Mouse (Mus musculus): ENCODE measurements around the gene Ppp2r3c. TPM values are rescaled to one million over a fixed set of nuclear protein-coding genes. Genes with fewer than 3 reads are reported as not detected.
"Not testable (repeated sequence)": the region's sequence is repeated elsewhere in the genome, so short reads cannot be mapped to it uniquely, and the experiment has no call there.

Gene Ppp2r3c
- 28.4 and 35.8 TPM in 2 replicates for polyA plus RNA-seq (2014; fragmentation: Nextera tagmentation; extraction: Ambion mirVana)

- Histone ChIP-seq H3K36me3 (ENCODE audit: control insufficient read depth, insufficient read depth, low read length) (no peaks in the 10 kb centered on the region), H3K4me3 (ENCODE audit: low read depth, low read length) (peak within 1 kb of the TSS; percentile 56), H3K27me3 (ENCODE audit: control insufficient read depth, insufficient read depth, low read length) (no peaks in the 10 kb centered on the region), H3K9ac (ENCODE audit: low read length) (peak within 1 kb of the TSS; percentile 86), H3K27ac (ENCODE audit: low read depth, low read length) (peak within 1 kb of the TSS; percentile 84), H3K9me3 (ENCODE audit: control insufficient read depth, low read length) (no peaks in the 10 kb centered on the region), H3K4me2 (ENCODE audit: low read depth, low read length, severe bottlenecking) (peak within 1 kb of the TSS; percentile 67), H3K4me1 (replicated peaks; ENCODE audit: control insufficient read depth, insufficient read depth, low read length) (peaks cover 5% of the 10 kb centered on the region)
- DNase-seq (ENCODE audit: low spot score) = peak; percentile 93
- under 1% methylated on average over 55 of the region's 55 CpGs for WGBS
- ATAC-seq (replicated peaks; ENCODE audit: low FRiP score) = peak; percentile 94
Measured at GRCm38 (mm10) chr12:55302485-55303441, at the start of gene Ppp2r3c. Gene Ppp2r3c (minus strand): TSS chr12:55302998.

- Histone ChIP-seq H3K9ac (ENCODE audit: low read length) (no peak overlapping the region), H3K9me3 (ENCODE audit: control insufficient read depth, low read length) (no peaks in the 10 kb centered on the region), H3K36me3 (ENCODE audit: control insufficient read depth, insufficient read depth, low read length) (no peaks in the 10 kb centered on the region), H3K4me2 (ENCODE audit: low read depth, low read length, severe bottlenecking) (no peak overlapping the region), H3K27ac (ENCODE audit: low read depth, low read length) (no peak overlapping the region), H3K27me3 (ENCODE audit: control insufficient read depth, insufficient read depth, low read length) (no peaks in the 10 kb centered on the region), H3K4me3 (ENCODE audit: low read depth, low read length) (no peak overlapping the region), H3K4me1 (replicated peaks; ENCODE audit: control insufficient read depth, insufficient read depth, low read length) (no peaks in the 10 kb centered on the region)
- DNase-seq (ENCODE audit: low spot score) (no peak), ATAC-seq (replicated peaks; ENCODE audit: low FRiP score) (no peak)
- 86% methylated on average over 13 of the region's 13 CpGs for WGBS
Measured at GRCm38 (mm10) chr12:55344583-55344982, 41.8 kb upstream of the Ppp2r3c start.

- 83% methylated on average over 11 of the region's 11 CpGs for WGBS
Measured at GRCm38 (mm10) chr12:55343998-55344397, 41.2 kb upstream of the Ppp2r3c start.

GRCm38 (mm10) chr12:55343045-55343444 lies 40.2 kb upstream of the Ppp2r3c start:
- not testable (repeated sequence) for H3K9me3 ChIP-seq (ENCODE audit: control insufficient read depth, low read length); H3K4me3 ChIP-seq (ENCODE audit: low read depth, low read length); H3K27me3 ChIP-seq (ENCODE audit: control insufficient read depth, insufficient read depth, low read length); ATAC-seq (replicated peaks; ENCODE audit: low FRiP score); H3K27ac ChIP-seq (ENCODE audit: low read depth, low read length); H3K9ac ChIP-seq (ENCODE audit: low read length); H3K36me3 ChIP-seq (ENCODE audit: control insufficient read depth, insufficient read depth, low read length); H3K4me1 ChIP-seq (replicated peaks; ENCODE audit: control insufficient read depth, insufficient read depth, low read length); H3K4me2 ChIP-seq (ENCODE audit: low read depth, low read length, severe bottlenecking); DNase-seq (ENCODE audit: low spot score)
- WGBS = 76% methylated on average over 1 of the region's 1 CpGs

More at GRCm38 (mm10) chr12:55343998-55344397, 41.2 kb upstream of the Ppp2r3c start:
- H3K4me1 ChIP-seq (replicated peaks; ENCODE audit: control insufficient read depth, insufficient read depth, low read length) = no peaks in the 10 kb centered on the region
- H3K4me3 ChIP-seq (ENCODE audit: low read depth, low read length) = no peak overlapping the region
- H3K36me3 ChIP-seq (ENCODE audit: control insufficient read depth, insufficient read depth, low read length) = no peaks in the 10 kb centered on the region
- H3K9ac ChIP-seq (ENCODE audit: low read length) = no peak overlapping the region
- no peak overlapping the region for H3K4me2 ChIP-seq (ENCODE audit: low read depth, low read length, severe bottlenecking)
- ATAC-seq (replicated peaks; ENCODE audit: low FRiP score) (no peak), DNase-seq (ENCODE audit: low spot score) (no peak)
- no peaks in the 10 kb centered on the region for H3K27me3 ChIP-seq (ENCODE audit: control insufficient read depth, insufficient read depth, low read length)
- no peak overlapping the region for H3K27ac ChIP-seq (ENCODE audit: low read depth, low read length)
- H3K9me3 ChIP-seq (ENCODE audit: control insufficient read depth, low read length) = no peaks in the 10 kb centered on the region

- not testable (repeated sequence) for DNase-seq (ENCODE audit: low spot score); ATAC-seq (replicated peaks; ENCODE audit: low FRiP score); H3K27me3 ChIP-seq (ENCODE audit: control insufficient read depth, insufficient read depth, low read length); H3K4me1 ChIP-seq (replicated peaks; ENCODE audit: control insufficient read depth, insufficient read depth, low read length); H3K27ac ChIP-seq (ENCODE audit: low read depth, low read length); H3K36me3 ChIP-seq (ENCODE audit: control insufficient read depth, insufficient read depth, low read length); H3K9ac ChIP-seq (ENCODE audit: low read length); H3K4me2 ChIP-seq (ENCODE audit: low read depth, low read length, severe bottlenecking); H3K9me3 ChIP-seq (ENCODE audit: control insufficient read depth, low read length); H3K4me3 ChIP-seq (ENCODE audit: low read depth, low read length)
- WGBS = 87% methylated on average over 1 of the region's 2 CpGs
Measured at GRCm38 (mm10) chr12:55338490-55338889, 35.7 kb upstream of the Ppp2r3c start.

- Histone ChIP-seq H3K27ac (ENCODE audit: low read depth, low read length) (no peak overlapping the region), H3K27me3 (ENCODE audit: control insufficient read depth, insufficient read depth, low read length) (no peaks in the 10 kb centered on the region), H3K4me3 (ENCODE audit: low read depth, low read length) (no peak overlapping the region), H3K36me3 (ENCODE audit: control insufficient read depth, insufficient read depth, low read length) (no peaks in the 10 kb centered on the region), H3K9ac (ENCODE audit: low read length) (no peak overlapping the region), H3K4me2 (ENCODE audit: low read depth, low read length, severe bottlenecking) (no peak overlapping the region), H3K9me3 (ENCODE audit: control insufficient read depth, low read length) (no peaks in the 10 kb centered on the region), H3K4me1 (replicated peaks; ENCODE audit: control insufficient read depth, insufficient read depth, low read length) (no peaks in the 10 kb centered on the region)
- 92% methylated on average over 7 of the region's 7 CpGs for WGBS
- DNase-seq (ENCODE audit: low spot score) (no peak), ATAC-seq (replicated peaks; ENCODE audit: low FRiP score) (no peak)
Measured at GRCm38 (mm10) chr12:55333662-55334061, 30.9 kb upstream of the Ppp2r3c start.

- no peak overlapping the region for H3K9ac ChIP-seq (ENCODE audit: low read length)
- H3K27ac ChIP-seq (ENCODE audit: low read depth, low read length) = no peak overlapping the region
- no peak overlapping the region for H3K4me3 ChIP-seq (ENCODE audit: low read depth, low read length)
- H3K4me2 ChIP-seq (ENCODE audit: low read depth, low read length, severe bottlenecking) = no peak overlapping the region
- 95% methylated on average over 7 of the region's 7 CpGs for WGBS
- DNase-seq (ENCODE audit: low spot score) (no peak), ATAC-seq (replicated peaks; ENCODE audit: low FRiP score) (no peak)
- H3K9me3 ChIP-seq (ENCODE audit: control insufficient read depth, low read length) = no peaks in the 10 kb centered on the region
- no peaks in the 10 kb centered on the region for H3K36me3 ChIP-seq (ENCODE audit: control insufficient read depth, insufficient read depth, low read length)
- no peaks in the 10 kb centered on the region for H3K27me3 ChIP-seq (ENCODE audit: control insufficient read depth, insufficient read depth, low read length)
- no peaks in the 10 kb centered on the region for H3K4me1 ChIP-seq (replicated peaks; ENCODE audit: control insufficient read depth, insufficient read depth, low read length)
Measured at GRCm38 (mm10) chr12:55329351-55329750, 26.6 kb upstream of the Ppp2r3c start.

GRCm38 (mm10) chr12:55328784-55329183 lies 26.0 kb upstream of the Ppp2r3c start:
- Histone ChIP-seq H3K27me3 (ENCODE audit: control insufficient read depth, insufficient read depth, low read length) (no peaks in the 10 kb centered on the region), H3K9me3 (ENCODE audit: control insufficient read depth, low read length) (no peaks in the 10 kb centered on the region), H3K9ac (ENCODE audit: low read length) (no peak overlapping the region), H3K27ac (ENCODE audit: low read depth, low read length) (no peak overlapping the region), H3K4me1 (replicated peaks; ENCODE audit: control insufficient read depth, insufficient read depth, low read length) (no peaks in the 10 kb centered on the region), H3K4me3 (ENCODE audit: low read depth, low read length) (no peak overlapping the region), H3K4me2 (ENCODE audit: low read depth, low read length, severe bottlenecking) (no peak overlapping the region), H3K36me3 (ENCODE audit: control insufficient read depth, insufficient read depth, low read length) (no peaks in the 10 kb centered on the region)
- ATAC-seq (replicated peaks; ENCODE audit: low FRiP score) (no peak), DNase-seq (ENCODE audit: low spot score) (no peak)
- WGBS = 94% methylated on average over 4 of the region's 4 CpGs

All from forebrain, embryonic 11.5 days (tissue).